Mouse (Mus musculus) natural killer cell, adult 2 months (primary cell): ENCODE results near the gene Stxbp3.
A peak's percentile ranks its signal among the peaks of the same experiment; 100 is the strongest.
"Not testable (repeated sequence)": the region's sequence is repeated elsewhere in the genome, so short reads cannot be mapped to it uniquely, and the experiment has no call there.

Experiments
- DNase-seq, 2 experiments: peaks; one replicate each; pipeline ENCODE4 v3.0.0; 2022; ENCODE audit warnings: low spot score in 2 of 2

Stxbp3 gene

GRCm38 (mm10) chr3:108857124-108857470 lies 16.8 kb upstream of the Stxbp3 start:
- DNase-seq: no peak

- peak in 1 of 2 experiments; percentile 37 for DNase-seq
These were observed 16.2 kb upstream of the Stxbp3 start for GRCm38 (mm10) chr3:108856386-108857123.

GRCm38 (mm10) chr3:108855864-108856263 lies 15.5 kb upstream of the Stxbp3 start:
- DNase-seq: no peak

DNA sequence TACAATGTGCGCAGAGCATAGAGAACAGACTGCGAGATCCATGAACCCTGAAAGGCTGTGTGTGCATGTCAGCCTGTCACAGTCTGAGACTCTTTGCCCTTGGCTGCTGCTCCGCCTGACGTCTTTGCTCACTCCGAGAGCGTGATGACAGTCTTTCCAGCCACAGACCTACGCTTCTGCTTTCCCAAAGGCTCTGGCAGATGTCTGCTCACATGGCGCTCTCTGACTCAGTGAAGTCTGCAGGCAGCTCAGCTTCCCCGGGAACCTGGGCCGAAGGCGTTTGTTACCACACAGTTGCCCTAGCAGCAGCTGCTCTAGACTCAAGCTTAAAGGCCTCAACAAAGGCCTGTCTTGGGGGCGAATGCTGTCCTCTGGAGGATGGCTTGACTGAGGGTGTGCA lies 15.0 kb upstream of the Stxbp3 start:
- no peak for DNase-seq

- DNase-seq: no peak
These were observed 12.9 kb upstream of the Stxbp3 start for GRCm38 (mm10) chr3:108853266-108853665.

- DNase-seq: no peak
These were observed 11.8 kb upstream of the Stxbp3 start for GRCm38 (mm10) chr3:108851996-108852697.

GRCm38 (mm10) chr3:108851554-108851953 lies 11.2 kb upstream of the Stxbp3 start:
- no peak for DNase-seq

- DNase-seq: no peak
These were observed 10.7 kb upstream of the Stxbp3 start for GRCm38 (mm10) chr3:108851075-108851474.

- no peak for DNase-seq
These were observed 10.2 kb upstream of the Stxbp3 start for GRCm38 (mm10) chr3:108850506-108850905.

DNA sequence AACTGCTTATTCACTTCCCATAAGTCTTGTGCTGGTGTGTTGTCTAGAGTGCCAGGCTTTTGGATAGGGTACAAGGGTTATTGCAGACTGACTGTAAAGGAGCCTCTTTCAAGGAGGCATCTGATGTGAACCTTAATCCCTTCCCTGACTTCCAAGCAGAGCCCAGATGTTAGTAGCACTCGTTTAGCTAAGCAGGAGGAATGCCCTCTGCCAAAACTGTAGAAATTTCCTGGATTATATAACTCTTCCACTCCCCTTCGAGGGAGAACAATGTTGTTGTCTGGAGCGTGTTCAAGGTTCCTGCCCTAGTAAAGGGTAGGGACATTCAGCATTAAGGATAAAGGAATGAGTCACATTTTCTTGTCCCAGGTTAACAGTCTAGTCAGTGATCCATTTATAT lies 6.3 kb upstream of the Stxbp3 start:
- no peak for DNase-seq

GRCm38 (mm10) chr3:108844521-108844920 lies 4.2 kb upstream of the Stxbp3 start:
- DNase-seq: no peak

DNA sequence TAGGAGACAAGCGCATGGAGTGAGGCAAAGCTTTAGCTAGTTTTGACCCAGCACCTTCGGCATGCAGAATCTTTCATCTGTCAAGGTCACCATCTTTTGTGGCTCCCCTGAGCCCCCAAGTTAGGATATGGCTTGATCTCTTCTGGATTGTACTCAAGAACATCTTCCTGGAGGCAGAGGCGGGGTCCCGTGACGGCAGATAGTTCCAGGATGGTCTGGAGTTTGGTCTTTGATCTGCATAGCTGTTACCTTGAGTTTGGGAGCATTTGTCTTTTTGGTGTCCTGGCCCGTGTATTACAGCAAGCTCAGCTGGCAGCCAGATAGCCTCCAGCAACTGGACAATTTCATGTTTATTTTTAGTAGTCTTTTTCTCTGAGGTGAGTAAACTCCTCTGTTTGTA lies 3.7 kb upstream of the Stxbp3 start:
- no peak for DNase-seq

DNA sequence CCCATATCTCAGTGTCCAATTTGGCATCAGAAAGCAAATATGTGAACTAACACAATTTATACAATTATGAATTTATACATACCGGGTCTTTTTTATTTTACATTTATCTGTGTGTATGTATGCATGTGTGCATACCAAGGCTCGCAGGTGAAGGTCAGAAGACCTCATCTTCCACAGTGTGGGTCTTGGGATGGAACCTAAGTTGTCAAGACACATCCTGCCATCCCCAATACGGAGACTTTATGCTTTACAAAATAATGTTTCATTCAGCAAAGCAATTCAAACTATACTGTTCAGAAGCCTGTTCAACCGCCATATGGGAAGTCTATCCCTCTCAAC lies 359 bp upstream of the Stxbp3 start:
- no peak for DNase-seq

- no peak for DNase-seq
These were observed 703 bp downstream of the Stxbp3 start for GRCm38 (mm10) chr3:108839647-108839999.

GRCm38 (mm10) chr3:108838980-108839379 lies 1.3 kb downstream of the Stxbp3 start:
- DNase-seq: no peak

DNA sequence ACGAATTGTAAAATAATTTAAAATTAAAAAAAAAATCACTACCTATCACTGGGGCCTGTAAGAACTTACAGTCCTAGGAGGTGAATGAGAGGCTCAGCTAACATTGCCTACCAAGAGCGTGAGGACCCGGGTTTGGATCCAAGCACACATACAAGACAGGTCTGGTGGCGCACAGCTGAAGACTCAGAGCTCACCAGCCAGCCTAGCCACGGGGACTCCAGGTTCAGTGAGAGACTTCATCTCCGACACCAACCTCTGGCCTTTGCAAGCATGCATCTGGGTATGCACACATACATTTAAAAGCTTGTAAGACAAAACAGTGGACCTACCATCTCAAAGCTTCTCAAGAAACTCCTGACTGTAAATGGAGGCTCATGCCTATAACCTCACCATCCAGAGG lies 3.4 kb downstream of the Stxbp3 start:
- DNase-seq: no peak

DNA sequence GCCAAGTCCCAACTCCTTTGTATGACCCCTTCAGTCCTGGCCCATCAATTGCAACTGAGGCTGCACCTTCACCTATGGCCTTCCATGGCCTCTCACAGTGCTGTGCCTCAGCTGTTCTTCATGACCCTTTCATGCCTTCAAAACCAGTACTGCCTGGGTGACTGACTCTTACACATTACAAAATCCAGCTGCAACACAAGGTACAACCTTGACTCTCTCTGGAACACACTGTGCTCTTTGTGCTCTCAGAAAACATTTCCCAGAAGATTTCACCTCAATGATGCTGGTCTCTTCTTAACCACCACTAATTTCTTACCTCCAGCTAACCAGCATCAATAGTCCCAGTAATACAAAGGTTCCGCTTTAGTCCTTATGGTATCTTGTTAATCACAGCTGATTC lies 6.6 kb downstream of the Stxbp3 start:
- DNase-seq: not testable (repeated sequence)

DNA sequence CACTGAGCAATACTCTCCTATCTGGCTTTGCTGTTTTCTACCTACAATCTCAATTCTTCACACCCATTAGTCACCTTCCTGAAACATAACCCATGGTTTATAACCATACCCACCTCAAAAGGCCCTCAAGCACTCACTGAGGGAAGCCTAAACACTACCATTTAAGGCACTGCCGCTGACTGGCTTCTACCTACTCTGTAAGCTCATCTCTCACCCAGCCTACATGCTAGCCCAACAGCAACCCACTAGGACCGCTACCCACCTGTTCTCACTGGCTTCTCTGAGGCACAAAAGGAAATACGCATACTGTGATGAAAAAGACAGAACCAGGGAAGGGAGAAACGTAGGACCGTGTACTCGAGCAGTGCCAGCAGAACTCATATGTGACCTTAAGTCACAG lies 8.6 kb downstream of the Stxbp3 start:
- peak in 1 of 2 experiments; percentile 6 for DNase-seq

DNA sequence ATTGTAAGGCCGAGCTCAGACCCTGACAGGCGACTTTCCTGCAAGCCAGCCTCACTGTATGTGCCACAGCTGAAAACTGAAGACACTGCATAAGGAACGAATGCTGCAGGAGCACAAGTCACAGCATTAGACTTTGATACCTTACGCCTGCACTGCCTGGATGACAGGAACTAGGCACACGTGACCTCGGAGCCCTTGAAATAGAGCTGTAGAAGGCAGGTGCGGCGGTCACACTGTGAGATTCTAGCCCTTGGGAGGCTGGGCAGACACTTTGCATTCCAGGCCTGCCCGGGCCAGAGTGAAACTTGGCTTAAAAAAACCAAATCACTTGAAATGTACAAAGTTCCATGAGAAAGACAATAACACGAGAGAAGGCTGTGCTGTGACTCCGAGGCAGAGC lies 9.8 kb downstream of the Stxbp3 start:
- peak in 1 of 2 experiments; percentile 5 for DNase-seq

GRCm38 (mm10) chr3:108815631-108816030 lies 24.7 kb downstream of the Stxbp3 start:
- DNase-seq: no peak

- DNase-seq: no peak
These were observed 29.5 kb downstream of the Stxbp3 start for GRCm38 (mm10) chr3:108810747-108811263.

GRCm38 (mm10) chr3:108805622-108806021 lies 34.7 kb downstream of the Stxbp3 start:
- no peak for DNase-seq

DNA sequence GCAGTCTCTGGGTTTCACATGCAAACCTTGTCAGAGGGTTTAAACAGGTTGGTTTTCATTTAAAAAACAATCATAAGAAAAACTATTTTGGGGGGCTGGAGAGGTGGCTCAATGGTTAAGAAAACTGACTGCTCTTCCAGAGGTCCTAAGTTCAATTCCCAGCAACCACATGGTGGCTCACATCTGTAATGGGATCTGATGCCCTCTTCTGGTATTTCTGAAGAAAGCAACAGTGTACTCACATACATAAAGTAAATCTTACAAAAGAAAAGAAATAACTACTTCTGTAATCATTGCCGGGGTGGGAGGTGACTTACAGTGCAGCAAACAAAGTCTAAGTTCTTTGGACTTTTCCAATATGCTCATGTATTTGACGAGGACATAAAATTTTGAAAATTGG lies 42.0 kb downstream of the Stxbp3 start:
- DNase-seq: no peak
